Mouse (Mus musculus) kidney, postnatal 10 days (tissue): Measurements from ENCODE around the gene Eloa.

Source experiments
- DNase-seq: peaks from one replicate; pipeline ENCODE4 v3.0.0; 2021; ENCODE audit warnings: mixed read lengths

Gene Eloa

GRCm38 (mm10) chr4:136030968-136031909, 9.7 kb upstream of the Eloa start:
- DNase-seq = peak; percentile 48

- DNase-seq = no peak
Measured at GRCm38 (mm10) chr4:136028689-136029088, 7.1 kb upstream of the Eloa start.

DNA sequence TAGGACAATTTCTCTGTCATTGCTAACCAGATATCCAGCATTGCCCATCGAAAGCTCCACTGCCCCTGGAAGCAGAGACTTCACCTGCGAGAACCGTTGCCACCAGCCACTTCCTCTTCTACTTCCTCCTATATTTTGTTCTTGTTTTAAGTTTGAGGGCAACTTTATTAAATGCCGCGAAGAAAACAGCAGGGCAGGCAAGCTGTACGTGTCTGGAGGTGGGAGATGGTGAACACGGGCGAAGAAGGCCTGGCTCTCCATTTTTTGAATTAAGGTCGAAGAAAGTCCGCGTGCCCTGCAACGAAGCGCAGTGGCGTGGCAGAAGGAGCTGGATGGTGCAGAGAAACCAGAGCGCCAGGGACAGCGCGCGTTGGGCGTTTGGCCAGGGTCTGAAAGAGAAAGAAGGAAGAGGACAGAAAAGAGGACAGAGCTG, 6.6 kb upstream of the Eloa start:
- DNase-seq = no peak

DNA sequence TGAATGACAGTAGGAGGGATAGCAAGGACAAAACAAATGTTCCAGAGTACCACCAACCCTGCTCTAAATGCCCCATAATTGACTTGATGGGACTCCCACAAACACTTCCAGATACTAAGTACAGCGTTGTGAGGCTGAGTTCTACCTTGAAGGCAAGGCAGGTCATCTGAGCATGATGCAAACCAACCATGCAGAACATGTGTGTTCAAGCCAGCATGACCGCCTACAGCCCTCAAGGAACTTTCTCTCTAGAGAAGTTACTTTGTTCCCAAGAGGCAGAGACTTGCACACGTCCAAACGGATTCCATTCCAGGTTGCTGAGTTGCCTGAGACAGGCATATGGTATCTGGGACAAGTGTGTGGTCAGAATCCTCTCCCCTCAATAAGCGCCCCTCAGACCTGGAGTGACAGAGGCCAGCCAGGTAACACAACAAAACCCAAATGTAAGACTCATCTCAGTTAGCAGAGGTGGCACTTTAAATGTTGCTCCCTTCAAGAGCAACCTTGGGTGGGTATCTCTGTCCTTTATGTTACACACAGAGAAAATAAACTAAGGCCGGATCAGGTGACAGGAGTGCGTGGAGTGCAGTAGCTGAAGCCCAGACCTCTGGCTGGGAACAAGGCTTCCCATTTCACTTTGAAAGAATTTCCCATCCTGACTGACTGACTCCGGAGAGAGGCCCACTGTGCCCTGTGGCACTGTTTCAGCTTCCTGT, 6.0 kb upstream of the Eloa start:
- DNase-seq = no peak

- no peak for DNase-seq
Measured at GRCm38 (mm10) chr4:136025350-136025749, 3.8 kb upstream of the Eloa start.

DNA sequence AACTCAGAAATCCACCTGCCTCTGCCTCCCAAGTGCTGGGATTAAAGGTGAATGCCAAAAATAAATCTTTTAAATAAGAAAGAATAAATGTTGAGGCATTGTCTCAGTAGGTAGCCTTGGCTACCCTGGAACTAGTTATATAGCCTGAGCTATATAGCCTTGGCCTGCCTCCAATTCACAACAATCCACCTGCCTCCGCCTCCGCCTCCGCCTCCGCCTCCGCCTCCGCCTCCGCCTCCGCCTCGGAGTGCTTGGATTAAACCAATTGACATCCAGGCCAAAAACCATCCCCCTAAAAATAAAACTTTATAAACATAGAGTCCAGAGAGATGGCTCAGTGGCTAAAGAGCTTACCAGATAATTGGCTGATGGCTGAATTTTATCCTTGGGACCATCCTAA, 1.4 kb upstream of the Eloa start:
- DNase-seq = peak; percentile 33

DNA sequence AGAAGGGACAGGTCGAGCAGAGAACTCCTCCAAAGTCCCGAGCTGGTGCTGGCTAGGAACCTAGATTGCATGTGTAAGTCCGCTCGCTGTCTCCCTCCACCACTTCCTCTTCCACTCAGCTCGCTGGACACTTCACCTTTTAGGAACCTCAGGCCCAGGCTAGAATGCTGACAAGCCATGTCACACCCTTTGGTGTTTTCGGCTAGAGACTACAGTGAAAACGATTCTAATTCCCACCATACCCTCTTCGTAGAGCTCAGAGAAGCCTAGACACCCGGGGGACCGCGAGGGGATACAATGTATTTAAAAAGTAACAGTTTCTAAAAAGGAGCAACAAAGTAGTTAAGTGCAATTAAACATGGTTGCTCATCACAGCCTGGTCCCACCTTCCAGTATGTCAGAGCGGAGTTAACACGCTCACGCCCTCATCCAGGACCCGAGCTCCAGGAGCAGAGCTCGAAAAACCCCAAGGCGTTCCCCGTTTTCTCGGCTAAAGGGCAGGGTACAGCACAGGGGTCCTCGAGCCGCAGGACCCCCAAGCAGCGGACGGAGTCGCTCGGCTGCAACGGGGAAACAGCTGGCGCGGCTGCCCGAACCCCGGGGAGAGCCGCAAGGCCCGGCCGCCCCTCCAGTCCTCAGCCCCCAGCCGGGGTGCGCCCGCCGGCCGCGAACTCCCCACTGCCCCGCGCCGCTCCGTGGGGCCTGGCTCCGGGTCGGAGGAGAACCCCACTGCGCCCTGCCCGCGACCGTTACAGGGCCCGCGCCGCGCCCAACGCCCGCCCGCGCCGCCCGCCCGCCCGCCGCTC, 617 bp downstream of the Eloa start:
- peak; percentile 41 for DNase-seq

DNA sequence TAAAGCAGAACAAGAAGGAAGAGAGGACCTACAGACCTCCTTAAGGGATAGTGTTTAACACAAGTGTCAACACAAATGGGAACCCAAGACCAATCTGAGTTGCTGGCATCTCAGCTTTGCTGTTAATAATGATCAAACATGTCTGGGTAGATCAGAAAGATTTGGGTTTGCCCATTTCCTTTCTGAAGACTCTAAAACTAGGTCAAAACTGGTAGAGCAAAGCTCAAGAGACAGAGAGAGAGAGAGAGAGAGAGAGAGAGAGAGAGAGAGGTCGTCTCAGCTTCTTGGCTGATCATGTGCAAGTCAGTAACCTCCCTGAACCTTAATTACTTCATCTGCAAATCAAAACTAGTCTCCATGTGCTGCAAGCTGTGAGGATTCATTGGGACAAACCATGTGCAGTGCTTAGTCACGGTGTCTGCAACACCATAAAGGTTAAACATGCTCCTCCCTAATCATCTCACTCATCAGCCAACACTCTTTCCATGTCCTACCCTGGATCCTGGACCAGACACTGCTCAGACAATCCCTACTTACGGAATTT, 5.4 kb downstream of the Eloa start:
- no peak for DNase-seq

DNA sequence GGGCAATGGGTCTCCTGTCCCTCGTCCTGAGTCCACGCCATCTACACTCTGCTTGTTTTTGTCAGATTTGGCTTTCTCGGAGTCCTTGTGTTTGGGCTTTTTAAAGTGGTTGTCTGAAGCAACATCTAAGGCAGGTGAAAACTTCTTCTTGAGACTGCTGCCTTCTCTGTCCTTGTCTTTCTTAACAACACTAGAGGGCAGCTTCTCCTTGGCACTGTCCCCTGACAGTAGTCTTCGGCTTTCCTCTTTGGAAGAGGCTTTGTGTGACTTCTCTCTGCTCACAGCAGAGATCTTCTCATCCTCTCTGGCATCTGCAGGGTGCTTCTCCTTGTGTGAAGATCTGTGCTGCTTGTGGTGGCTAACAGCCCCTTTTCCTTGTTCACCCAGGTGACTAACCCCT, 11.0 kb downstream of the Eloa start:
- no peak for DNase-seq

DNA sequence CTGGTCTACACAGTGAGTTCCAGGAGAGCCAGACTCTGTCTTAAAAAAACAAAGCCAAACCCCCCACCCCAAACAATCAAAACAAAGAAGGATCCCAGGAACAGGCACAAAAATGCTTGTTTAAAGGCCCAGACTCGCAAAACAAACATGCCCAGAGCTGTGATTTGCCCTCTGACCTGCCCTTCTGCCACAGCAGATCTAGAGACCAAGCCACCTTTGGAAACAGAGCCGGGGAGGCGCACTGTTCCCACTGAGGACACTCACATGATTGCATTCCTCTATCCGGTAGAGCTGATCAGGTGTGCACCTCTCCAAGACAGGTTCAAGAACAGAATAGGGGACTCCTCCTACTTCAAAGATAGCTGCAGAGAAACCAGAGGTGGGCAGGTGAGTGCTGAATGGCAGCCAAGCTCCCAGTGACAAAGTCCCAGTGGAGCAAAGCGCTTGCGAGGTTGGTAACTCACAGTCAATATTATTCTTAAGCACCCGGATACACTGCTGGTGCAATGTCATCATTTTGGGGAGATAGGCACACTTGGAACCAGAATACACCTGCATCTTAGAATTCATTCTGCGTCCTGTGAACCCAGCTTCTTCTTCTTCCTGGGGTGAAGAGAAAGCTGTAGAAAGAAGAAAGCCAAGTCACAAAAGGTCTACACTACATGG, 12.6 kb downstream of the Eloa start:
- no peak for DNase-seq

DNA sequence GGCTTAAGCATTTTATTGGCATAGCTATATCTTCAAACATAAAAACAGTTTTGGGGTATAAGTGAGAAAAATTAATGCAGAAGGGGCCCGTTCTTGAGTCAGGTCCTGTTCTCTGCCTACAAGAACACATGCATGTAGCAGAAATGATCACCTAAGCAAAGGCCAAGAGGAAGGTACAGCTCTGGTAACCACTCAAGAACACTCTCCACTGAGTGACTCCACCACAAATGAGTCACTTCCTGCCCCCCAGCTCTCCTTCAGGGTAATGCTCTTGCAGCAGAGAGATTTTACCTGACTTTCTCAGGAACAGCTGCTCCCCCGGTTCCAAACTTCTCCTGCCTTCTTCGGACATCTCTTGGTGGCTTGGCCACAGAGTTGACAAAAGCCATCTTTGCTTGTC, 14.7 kb downstream of the Eloa start:
- no peak for DNase-seq

- DNase-seq = no peak
Measured at GRCm38 (mm10) chr4:136004921-136005320, 16.6 kb downstream of the Eloa start.

GRCm38 (mm10) chr4:136004107-136004675, 17.4 kb downstream of the Eloa start:
- no peak for DNase-seq

GRCm38 (mm10) chr4:135995118-135995517, 26.4 kb downstream of the Eloa start:
- DNase-seq = no peak

DNA sequence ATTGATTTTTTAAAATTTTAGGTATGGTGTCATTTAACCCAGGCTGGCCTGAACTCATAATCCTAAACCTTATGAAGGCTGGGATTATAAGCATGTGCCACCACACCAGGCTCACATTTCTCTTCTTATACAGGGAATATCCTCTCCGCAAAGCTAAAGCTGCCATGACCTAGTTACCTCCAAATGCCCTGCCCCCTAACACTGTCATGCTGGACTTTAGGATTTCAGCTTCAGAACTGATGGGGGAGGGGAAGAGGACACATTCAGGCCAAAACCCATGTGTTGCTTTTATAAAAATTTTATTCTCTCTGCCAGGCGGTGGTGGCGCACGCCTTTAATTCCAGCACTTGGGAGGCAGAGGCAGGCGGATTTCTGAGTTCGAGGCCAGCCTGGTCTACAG, 27.6 kb downstream of the Eloa start:
- DNase-seq = no peak

DNA sequence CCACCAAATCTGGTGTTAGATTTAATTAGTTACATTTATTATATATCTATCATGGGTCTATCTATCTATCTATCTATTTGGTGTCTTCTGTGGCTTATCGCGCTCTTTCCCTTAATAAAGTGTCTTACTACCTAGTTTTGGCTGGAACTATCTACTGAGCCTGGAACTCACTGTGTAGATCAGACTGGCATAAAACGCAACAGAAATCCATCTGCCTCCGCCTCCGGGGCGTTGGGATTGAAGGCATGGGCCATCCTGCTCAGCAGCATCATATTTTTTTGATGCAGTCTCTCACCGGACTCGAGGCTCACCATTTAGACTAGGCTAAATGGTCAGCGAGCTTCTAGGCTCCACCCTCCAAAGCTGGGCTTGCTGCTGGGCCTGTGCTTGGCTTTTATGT, 33.8 kb downstream of the Eloa start:
- no peak for DNase-seq

- peak; percentile 95 for DNase-seq
Measured at GRCm38 (mm10) chr4:135986943-135987710, 34.4 kb downstream of the Eloa start, which contains the start of gene Pithd1. TSS of gene Pithd1 (minus strand) at chr4:135987264.

GRCm38 (mm10) chr4:135986301-135986942, 35.1 kb downstream of the Eloa start:
- DNase-seq = no peak

DNA sequence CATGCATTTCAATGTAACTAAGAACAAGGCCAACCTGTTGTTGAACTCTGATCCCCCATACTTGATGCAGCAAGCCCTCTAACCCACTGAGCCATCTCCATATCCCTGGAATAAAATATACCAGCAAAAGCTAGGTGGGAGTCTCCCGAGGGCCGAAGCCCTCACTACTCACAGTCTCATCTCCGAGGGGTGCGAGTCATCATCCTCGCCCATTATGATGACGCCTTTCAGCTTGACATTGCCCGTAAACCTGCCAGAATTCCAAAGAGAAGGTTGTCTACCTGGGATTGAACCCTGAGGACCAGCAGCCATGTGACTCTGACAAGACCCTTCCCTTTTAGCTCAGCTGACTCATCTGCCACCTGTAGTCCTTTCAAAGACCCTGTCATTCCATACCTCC, 35.8 kb downstream of the Eloa start:
- DNase-seq = no peak

- DNase-seq = no peak
Measured at GRCm38 (mm10) chr4:135985193-135985592, 36.4 kb downstream of the Eloa start.

GRCm38 (mm10) chr4:135984556-135984955, 37.0 kb downstream of the Eloa start:
- no peak for DNase-seq
